Mouse (Mus musculus): ENCODE data around the gene Timp1. TPM values are rescaled to one million over a fixed set of nuclear protein-coding genes. Genes with fewer than 3 reads are reported as not detected.

The Timp1 gene
- polyA plus RNA-seq, 1 experiment: 40.8 TPM

GRCm38 (mm10) chrX:20861453-20862104 is 8.4 kb upstream of the Timp1 start:
- Histone ChIP-seq H3K36me3 (ENCODE audit: control insufficient read depth, insufficient read depth, low read length, poor library complexity, severe bottlenecking) (peaks cover 6% of the 10 kb centered on the region; the same call in 1 of the 2 replicates), H3K27ac (ENCODE audit: insufficient read depth, low read length) (peak overlapping the region; percentile 82; the same call in 1 of the 2 replicates), H3K4me1 (ENCODE audit: control insufficient read depth, insufficient read depth, low read length) (no peaks in the 10 kb centered on the region), H3K9me3 (replicated peaks; ENCODE audit: control insufficient read depth, insufficient read depth, low read length, poor library complexity, severe bottlenecking) (no peaks in the 10 kb centered on the region), H3K9ac (ENCODE audit: low read depth, poor library complexity, severe bottlenecking) (no peak overlapping the region), H3K27me3 (ENCODE audit: control insufficient read depth, insufficient read depth, low read length, poor library complexity, severe bottlenecking) (no peaks in the 10 kb centered on the region), H3K4me3 (ENCODE audit: low read depth, low read length) (no peak overlapping the region)
- TF ChIP-seq CTCF (IDR thresholded peaks at IDR 0.05; ENCODE audit: low read depth, low read length): no peak
- no peak for TF ChIP-seq POLR2A (IDR thresholded peaks at IDR 0.05; ENCODE audit: insufficient read depth, low read length)
- no peak for TF ChIP-seq EP300 (IDR thresholded peaks at IDR 0.05; ENCODE audit: insufficient read depth, low read depth, low read length)

- H3K9me3 ChIP-seq (replicated peaks; ENCODE audit: control insufficient read depth, insufficient read depth, low read length, poor library complexity, severe bottlenecking): no peaks in the 10 kb centered on the region
- no peaks in the 10 kb centered on the region for H3K4me1 ChIP-seq (ENCODE audit: control insufficient read depth, insufficient read depth, low read length)
- peak overlapping the region; percentile 61 for H3K9ac ChIP-seq (ENCODE audit: low read depth, poor library complexity, severe bottlenecking)
- no peaks in the 10 kb centered on the region for H3K27me3 ChIP-seq (ENCODE audit: control insufficient read depth, insufficient read depth, low read length, poor library complexity, severe bottlenecking)
- peak overlapping the region; percentile 48 for H3K4me3 ChIP-seq (ENCODE audit: low read depth, low read length)
- TF ChIP-seq POLR2A (IDR thresholded peaks at IDR 0.05; ENCODE audit: insufficient read depth, low read length) (no peak), CTCF (IDR thresholded peaks at IDR 0.05; ENCODE audit: low read depth, low read length) (no peak), EP300 (IDR thresholded peaks at IDR 0.05; ENCODE audit: insufficient read depth, low read depth, low read length) (no peak)
- H3K36me3 ChIP-seq (ENCODE audit: control insufficient read depth, insufficient read depth, low read length, poor library complexity, severe bottlenecking): 0 out of 2 replicates have a peak, but pooled peaks cover 5% of the 10 kb centered on the region
- peak overlapping the region; percentile 82 for H3K27ac ChIP-seq (ENCODE audit: insufficient read depth, low read length)
Measured at GRCm38 (mm10) chrX:20862105-20863065, 7.6 kb upstream of the Timp1 start.

GRCm38 (mm10) chrX:20863161-20864101 is 6.5 kb upstream of the Timp1 start:
- Histone ChIP-seq H3K4me1 (ENCODE audit: control insufficient read depth, insufficient read depth, low read length) (no peaks in the 10 kb centered on the region), H3K27ac (ENCODE audit: insufficient read depth, low read length) (no peak overlapping the region), H3K36me3 (ENCODE audit: control insufficient read depth, insufficient read depth, low read length, poor library complexity, severe bottlenecking) (no peaks in the 10 kb centered on the region), H3K27me3 (ENCODE audit: control insufficient read depth, insufficient read depth, low read length, poor library complexity, severe bottlenecking) (no peaks in the 10 kb centered on the region), H3K9ac (ENCODE audit: low read depth, poor library complexity, severe bottlenecking) (peak overlapping the region; percentile 61), H3K4me3 (ENCODE audit: low read depth, low read length) (peak overlapping the region; percentile 48), H3K9me3 (replicated peaks; ENCODE audit: control insufficient read depth, insufficient read depth, low read length, poor library complexity, severe bottlenecking) (no peaks in the 10 kb centered on the region)
- TF ChIP-seq EP300 (IDR thresholded peaks at IDR 0.05; ENCODE audit: insufficient read depth, low read depth, low read length) (no peak), CTCF (IDR thresholded peaks at IDR 0.05; ENCODE audit: low read depth, low read length) (no peak), POLR2A (IDR thresholded peaks at IDR 0.05; ENCODE audit: insufficient read depth, low read length) (no peak)

- Histone ChIP-seq H3K4me1 (ENCODE audit: control insufficient read depth, insufficient read depth, low read length) (peaks cover 2% of the 10 kb centered on the region), H3K27ac (ENCODE audit: insufficient read depth, low read length) (no peak overlapping the region), H3K27me3 (ENCODE audit: control insufficient read depth, insufficient read depth, low read length, poor library complexity, severe bottlenecking) (no peaks in the 10 kb centered on the region), H3K9me3 (replicated peaks; ENCODE audit: control insufficient read depth, insufficient read depth, low read length, poor library complexity, severe bottlenecking) (no peaks in the 10 kb centered on the region), H3K9ac (ENCODE audit: low read depth, poor library complexity, severe bottlenecking) (no peak overlapping the region), H3K4me3 (ENCODE audit: low read depth, low read length) (no peak overlapping the region), H3K36me3 (ENCODE audit: control insufficient read depth, insufficient read depth, low read length, poor library complexity, severe bottlenecking) (no peaks in the 10 kb centered on the region)
- TF ChIP-seq POLR2A (IDR thresholded peaks at IDR 0.05; ENCODE audit: insufficient read depth, low read length): no peak
- TF ChIP-seq CTCF (IDR thresholded peaks at IDR 0.05; ENCODE audit: low read depth, low read length): no peak
- no peak for TF ChIP-seq EP300 (IDR thresholded peaks at IDR 0.05; ENCODE audit: insufficient read depth, low read depth, low read length)
Measured at GRCm38 (mm10) chrX:20868091-20868490, 1.9 kb upstream of the Timp1 start.

- H3K27me3 ChIP-seq (ENCODE audit: control insufficient read depth, insufficient read depth, low read length, poor library complexity, severe bottlenecking): no peaks in the 10 kb centered on the region
Measured at GRCm38 (mm10) chrX:20869203-20869602, 763 bp upstream of the Timp1 start.

More at GRCm38 (mm10) chrX:20869203-20869602, 763 bp upstream of the Timp1 start:
- Histone ChIP-seq H3K9ac (ENCODE audit: low read depth, poor library complexity, severe bottlenecking) (no peak overlapping the region; the same call in 1 of the 2 replicates), H3K4me3 (ENCODE audit: low read depth, low read length) (no peak overlapping the region), H3K9me3 (replicated peaks; ENCODE audit: control insufficient read depth, insufficient read depth, low read length, poor library complexity, severe bottlenecking) (no peaks in the 10 kb centered on the region), H3K4me1 (ENCODE audit: control insufficient read depth, insufficient read depth, low read length) (peaks cover 2% of the 10 kb centered on the region), H3K36me3 (ENCODE audit: control insufficient read depth, insufficient read depth, low read length, poor library complexity, severe bottlenecking) (no peaks in the 10 kb centered on the region), H3K27ac (ENCODE audit: insufficient read depth, low read length) (0 out of 2 replicates have a peak overlapping the region, but pooled peaks have one; percentile 52)
- TF ChIP-seq EP300 (IDR thresholded peaks at IDR 0.05; ENCODE audit: insufficient read depth, low read depth, low read length): no peak
- no peak for TF ChIP-seq CTCF (IDR thresholded peaks at IDR 0.05; ENCODE audit: low read depth, low read length)
- TF ChIP-seq POLR2A (IDR thresholded peaks at IDR 0.05; ENCODE audit: insufficient read depth, low read length): no peak
